Mouse (Mus musculus) cortical plate, adult 2 months (tissue): ENCODE data around the gene Ajuba.

Experiments used
- CTCF ChIP-seq: fragments of 200-500 bp; IDR thresholded peaks from 2 replicates; pipeline ENCODE4 v1.5.1; 2011; ENCODE audit warnings: mild to moderate bottlenecking, control low read depth, low read length; ENCODE audit not compliant: insufficient read depth; ENCODE audit errors: extremely low read depth
- POLR2A ChIP-seq: fragments of 200-500 bp; IDR thresholded peaks from 2 replicates; pipeline ENCODE4 v1.6.1; 2011; ENCODE audit warnings: mild to moderate bottlenecking, low read length, control low read depth; ENCODE audit not compliant: insufficient read depth; ENCODE audit errors: extremely low read depth

DNA sequence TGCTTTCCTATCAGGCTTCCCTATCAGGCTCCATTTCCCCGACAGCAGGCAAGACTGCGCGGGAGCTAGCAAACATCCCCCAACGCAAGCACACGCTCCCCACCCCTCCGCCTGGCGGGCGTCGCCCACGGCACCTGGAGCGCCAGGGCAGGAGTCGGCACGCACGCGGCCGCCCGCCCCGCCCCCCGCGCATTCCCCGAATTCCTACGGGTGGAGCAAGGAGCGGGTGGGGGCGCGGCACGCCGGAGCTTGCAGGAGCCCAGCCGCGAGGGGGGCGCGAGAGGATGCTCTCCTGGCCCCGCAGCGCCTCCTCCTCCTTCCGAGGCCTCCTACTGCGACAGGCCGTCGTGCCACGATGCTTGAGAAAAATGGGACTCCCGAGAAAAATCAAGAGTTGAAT is 1.7 kb downstream of the Ajuba start:
- no peak for TF ChIP-seq CTCF
- TF ChIP-seq POLR2A: no peak
